Mouse (Mus musculus): Measurements from ENCODE around the gene Tmem189.
A peak's percentile ranks its signal among the peaks of the same experiment; 100 is the strongest.

Gene Tmem189

DNA sequence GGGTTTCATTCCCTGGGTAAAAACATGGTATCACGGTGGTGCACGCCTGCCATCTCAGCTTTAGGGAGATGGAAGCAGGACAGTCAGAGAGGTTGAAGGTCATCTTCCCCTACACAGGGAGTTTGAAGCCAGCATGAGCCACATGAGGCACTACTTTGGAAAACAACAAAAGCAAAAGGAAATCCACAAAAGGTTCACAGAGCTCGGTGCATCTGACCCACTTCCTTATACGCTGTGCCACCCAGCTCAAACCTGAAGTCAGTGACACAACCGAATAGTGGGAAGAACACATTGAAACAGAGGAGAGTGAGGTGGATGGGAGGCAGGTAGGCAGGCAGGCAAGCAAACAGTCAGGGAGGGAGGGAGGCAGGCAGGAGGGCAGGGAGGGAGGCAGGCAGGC, 11.8 kb upstream of the Tmem189 start:
- DNase-seq (ENCODE audit: low spot score in 2 of 2): no peak

DNA sequence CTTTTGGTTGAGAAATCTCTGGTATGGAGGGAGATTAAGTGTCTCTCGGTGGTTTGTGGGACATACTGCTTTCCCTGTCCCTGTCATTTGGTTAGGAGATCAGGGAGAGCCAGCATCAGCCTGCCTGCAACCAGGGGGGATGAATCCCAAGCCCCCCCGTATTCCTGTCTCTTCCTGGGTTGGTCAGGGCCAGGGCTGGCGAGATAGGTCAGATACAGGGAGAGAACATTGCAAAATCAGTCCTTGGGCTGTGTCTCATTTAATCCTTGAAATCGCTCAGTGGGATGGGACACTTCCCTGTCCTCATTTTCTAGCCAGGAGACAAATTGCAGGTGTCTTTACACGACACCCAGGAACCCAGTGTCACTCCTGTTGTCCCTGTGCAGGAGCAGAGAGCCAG, 10.4 kb upstream of the Tmem189 start:
- no peak for DNase-seq (ENCODE audit: low spot score in 2 of 2)

DNA sequence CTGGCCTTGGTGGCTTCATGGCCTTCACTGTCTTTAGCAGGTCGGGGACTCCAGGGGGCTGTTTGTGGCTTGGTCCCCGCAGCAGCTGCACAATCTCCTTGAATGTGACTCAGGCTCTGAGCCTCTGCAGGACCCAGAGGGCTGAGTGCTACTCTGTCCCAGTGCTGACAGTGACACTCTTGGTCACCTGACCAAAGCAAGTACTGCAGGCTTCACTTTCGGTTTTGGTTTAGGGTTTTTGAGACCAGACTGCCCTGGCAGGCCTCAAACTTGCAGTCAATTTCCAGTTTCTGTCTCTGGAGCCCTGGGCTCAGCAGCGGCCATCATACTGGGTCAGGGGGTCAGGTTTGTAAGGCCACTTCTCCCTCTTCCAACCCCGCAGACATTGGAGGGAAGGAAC, 8.3 kb upstream of the Tmem189 start:
- DNase-seq (ENCODE audit: low spot score in 2 of 2): no peak

DNA sequence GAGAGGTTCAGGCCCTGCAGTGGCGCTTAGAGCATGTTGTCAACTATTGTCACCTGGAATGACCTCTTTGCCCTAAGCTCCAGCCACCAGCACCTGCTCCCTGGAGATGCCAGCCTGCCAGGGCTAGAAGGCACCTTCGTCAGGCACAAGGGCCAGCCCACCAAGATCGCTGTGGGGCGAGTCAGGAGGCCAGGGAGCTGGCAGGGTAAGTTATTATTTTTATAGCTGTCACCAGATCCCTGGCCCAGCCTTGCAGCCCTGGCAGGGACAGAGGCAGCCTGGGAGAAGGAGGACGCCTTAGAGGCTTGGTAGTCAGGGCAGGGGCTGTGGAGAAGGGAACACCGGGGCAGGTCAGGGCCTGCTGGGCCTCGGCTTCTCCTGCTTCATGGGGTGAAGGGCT, 6.5 kb upstream of the Tmem189 start:
- no peak for DNase-seq (ENCODE audit: low spot score in 2 of 2)

GRCm38 (mm10) chr2:167695491-167695890, 5.9 kb upstream of the Tmem189 start:
- DNase-seq (ENCODE audit: low spot score in 2 of 2): no peak

- DNase-seq (ENCODE audit: low spot score in 2 of 2): no peak
Observed at GRCm38 (mm10) chr2:167694963-167695362, 5.3 kb upstream of the Tmem189 start.

GRCm38 (mm10) chr2:167694244-167694643, 4.6 kb upstream of the Tmem189 start:
- no peak for DNase-seq (ENCODE audit: low spot score in 2 of 2)

- no peak for DNase-seq (ENCODE audit: low spot score in 2 of 2)
Observed at GRCm38 (mm10) chr2:167693540-167693939, 3.9 kb upstream of the Tmem189 start.

GRCm38 (mm10) chr2:167692831-167693230, 3.2 kb upstream of the Tmem189 start:
- DNase-seq (ENCODE audit: low spot score in 2 of 2): no peak

GRCm38 (mm10) chr2:167691871-167692661, 2.4 kb upstream of the Tmem189 start:
- DNase-seq (ENCODE audit: low spot score in 2 of 2): no peak

DNA sequence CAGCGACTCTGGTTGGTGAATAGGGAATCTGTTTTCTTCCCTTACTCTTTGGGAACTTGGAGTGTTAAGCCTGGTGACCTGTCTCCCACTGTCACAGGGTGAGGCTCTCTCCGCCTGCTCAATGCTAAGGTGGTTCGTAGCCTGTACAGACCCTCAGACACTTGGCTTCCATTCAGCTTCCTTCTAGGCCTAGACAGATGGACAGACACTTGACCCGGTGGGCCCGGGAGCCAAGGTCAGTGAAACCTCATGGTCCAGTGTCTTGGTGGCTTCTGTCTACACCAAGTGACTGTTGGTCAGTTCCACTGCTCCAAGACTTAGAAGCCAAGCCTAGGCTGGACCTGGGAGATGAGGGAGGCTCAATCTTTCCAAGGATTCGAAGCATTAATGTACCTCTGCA, 1.8 kb upstream of the Tmem189 start:
- no peak for DNase-seq (ENCODE audit: low spot score in 2 of 2)

DNA sequence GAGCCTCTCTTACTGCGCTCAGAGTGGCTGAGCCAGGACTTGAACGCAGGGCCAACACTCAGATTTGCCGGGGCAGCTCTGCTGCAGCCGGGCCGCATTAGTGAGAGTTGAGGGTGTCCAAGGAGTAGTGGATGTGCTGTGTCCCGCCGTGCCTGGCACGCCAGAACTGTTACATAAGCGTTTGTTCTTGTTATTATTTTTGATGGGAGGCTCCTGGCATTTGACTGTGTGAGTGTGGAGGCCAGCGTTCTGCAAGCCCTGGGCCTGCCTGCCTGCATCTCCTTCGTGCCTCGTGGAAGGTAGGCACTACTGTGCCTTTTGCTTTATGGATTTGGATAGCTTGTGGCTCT, 1.3 kb upstream of the Tmem189 start:
- DNase-seq (ENCODE audit: low spot score in 2 of 2): no peak

GRCm38 (mm10) chr2:167690219-167690961, 768 bp upstream of the Tmem189 start:
- DNase-seq (ENCODE audit: low spot score in 2 of 2): peak; percentile 59 to 61

DNA sequence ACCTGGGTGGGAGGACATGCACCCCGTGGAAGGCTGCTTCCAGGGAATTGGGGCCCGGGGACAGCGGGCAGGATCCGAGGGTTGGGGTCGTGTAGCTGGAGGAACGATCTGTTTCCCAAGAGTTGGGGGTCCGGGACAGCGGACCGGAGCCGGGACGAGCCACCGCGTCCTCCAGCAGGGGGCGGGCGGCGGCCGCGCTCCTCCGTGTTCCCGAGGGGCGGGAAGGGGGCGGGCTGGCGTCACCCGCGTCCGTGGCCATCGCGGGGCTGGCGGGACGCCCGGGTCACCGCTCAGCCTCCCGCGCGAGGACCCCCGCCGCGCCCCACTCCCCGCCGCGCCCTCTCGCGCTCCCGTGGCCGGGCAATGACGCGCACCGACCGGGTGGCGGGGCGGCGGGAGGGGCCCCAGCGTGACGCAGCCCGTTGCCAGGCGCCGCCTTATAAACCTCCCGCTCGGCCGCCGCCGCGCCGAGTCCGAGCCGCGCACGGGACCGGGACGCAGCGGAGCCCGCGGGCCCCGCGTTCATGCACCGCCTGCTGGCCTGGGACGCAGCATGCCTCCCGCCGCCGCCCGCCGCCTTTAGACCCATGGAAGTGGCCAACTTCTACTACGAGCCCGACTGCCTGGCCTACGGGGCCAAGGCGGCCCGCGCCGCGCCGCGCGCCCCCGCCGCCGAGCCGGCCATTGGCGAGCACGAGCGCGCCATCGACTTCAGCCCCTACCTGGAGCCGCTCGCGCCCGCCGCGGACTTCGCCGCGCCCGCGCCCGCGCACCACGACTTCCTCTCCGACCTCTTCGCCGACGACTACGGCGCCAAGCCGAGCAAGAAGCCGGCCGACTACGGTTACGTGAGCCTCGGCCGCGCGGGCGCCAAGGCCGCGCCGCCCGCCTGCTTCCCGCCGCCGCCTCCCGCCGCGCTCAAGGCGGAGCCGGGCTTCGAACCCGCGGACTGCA, 847 bp downstream of the Tmem189 start, which contains the start of gene Cebpb:
Cebpb (plus strand) TSS at position 418 of the 954 bp plus-strand sequence.
- peak; percentile 79 to 82 for DNase-seq (ENCODE audit: low spot score in 2 of 2)

- peak; percentile 38 to 46 for DNase-seq (ENCODE audit: low spot score in 2 of 2)
Observed at GRCm38 (mm10) chr2:167688126-167688497, 1.5 kb downstream of the Tmem189 start.

DNA sequence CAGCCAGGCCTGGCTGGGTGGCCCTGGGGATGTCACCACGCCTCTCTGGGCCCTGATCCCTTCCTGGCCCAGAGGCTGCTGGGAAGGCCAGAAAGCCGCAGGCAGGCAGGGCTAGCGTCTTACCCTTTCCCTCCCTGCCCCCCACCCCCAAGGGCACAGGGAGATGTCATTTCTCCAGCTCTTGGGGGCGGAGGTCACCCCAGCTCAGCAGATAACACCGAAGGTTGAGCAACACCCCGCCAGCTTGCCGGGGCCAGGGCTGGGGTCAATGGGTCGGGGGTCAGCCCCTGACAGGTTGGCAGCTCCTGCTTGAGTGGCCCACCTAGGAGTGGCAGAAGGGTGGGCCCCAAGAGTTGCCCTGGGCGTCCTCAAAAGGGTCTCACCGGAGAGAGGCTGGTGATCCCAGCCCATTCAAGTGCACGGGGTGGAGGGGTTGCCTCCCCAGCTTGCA, 1.9 kb downstream of the Tmem189 start:
- peak; percentile 44 to 53 for DNase-seq (ENCODE audit: low spot score in 2 of 2)

- no peak for DNase-seq (ENCODE audit: low spot score in 2 of 2)
Observed at GRCm38 (mm10) chr2:167687250-167687586, 2.4 kb downstream of the Tmem189 start.

GRCm38 (mm10) chr2:167686382-167687249, 3.0 kb downstream of the Tmem189 start:
- DNase-seq (ENCODE audit: low spot score in 2 of 2): no peak

DNA sequence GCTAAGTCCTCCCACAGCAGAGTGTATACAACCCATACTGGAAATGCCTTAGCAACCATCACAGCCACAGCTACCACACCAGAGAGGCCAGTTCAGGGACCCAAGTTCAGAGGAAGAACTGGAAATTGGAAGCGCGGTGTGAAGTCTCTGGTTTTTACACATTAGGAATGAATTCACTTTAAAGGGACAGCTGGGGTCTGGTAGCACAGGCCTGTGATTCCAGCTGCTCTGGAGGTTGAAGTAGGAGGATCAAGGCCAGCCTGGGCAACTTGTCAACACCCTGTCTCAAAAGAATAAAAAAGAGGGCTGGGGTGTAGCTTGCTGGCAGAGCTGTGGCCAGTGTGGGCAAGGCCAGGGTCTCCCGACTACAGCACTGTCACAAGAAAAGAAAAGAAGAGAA, 3.8 kb downstream of the Tmem189 start:
- no peak for DNase-seq (ENCODE audit: low spot score in 2 of 2)

DNA sequence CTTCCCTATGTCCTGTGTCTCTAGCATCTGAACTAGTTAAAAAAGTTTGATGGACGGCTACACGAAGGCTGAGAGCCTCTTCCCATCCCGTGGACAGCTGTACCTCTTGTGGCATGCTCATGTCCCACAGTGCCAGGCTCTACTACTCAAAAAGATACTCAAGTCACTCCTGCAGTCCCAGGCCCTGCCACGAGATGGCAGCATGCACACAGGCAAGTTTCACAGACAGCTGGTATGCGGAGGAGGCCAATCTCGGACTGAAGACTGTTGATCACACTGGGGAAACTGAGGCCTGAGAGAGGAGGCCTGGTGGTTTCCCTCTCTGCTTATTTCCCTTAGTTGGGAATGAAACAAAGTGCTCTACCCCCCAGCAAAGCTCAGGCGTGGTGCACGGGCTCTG, 4.5 kb downstream of the Tmem189 start:
- DNase-seq (ENCODE audit: low spot score in 2 of 2): peak; percentile 93 to 95

- DNase-seq (ENCODE audit: low spot score in 2 of 2): no peak
Observed at GRCm38 (mm10) chr2:167683721-167684120, 5.9 kb downstream of the Tmem189 start.

Measured in right cerebral cortex, postnatal 10 days (tissue).